Mouse (Mus musculus) liver, embryonic 11.5 days (tissue): ENCODE data around the gene Adgb. TPM values are rescaled to one million over a fixed set of nuclear protein-coding genes. Genes with fewer than 3 reads are reported as not detected.

Experiments
- ATAC-seq: fragments of 200-750 bp; cut with Nextera tagmentation; replicated peaks from 2 replicates; pipeline ENCODE4 v1.8.0; 2017; ENCODE audit warnings: moderate number of reproducible peaks, mild to moderate bottlenecking, moderate TSS enrichment, moderate library complexity; ENCODE audit not compliant: low FRiP score
- DNase-seq: peaks from one replicate; pipeline ENCODE4 v3.0.0-alpha.2; 2017; ENCODE audit warnings: low spot score
- H3K27ac ChIP-seq: fragments of 300-500 bp; sonication (generic); 2 replicates; pipeline ENCODE4 v1.5.1; 2014; ENCODE audit warnings: mild to moderate bottlenecking, low read depth, low read length, control low read depth
- H3K27me3 ChIP-seq: fragments of 300-500 bp; sonication (generic); replicated peaks from 2 replicates; pipeline ENCODE4 v1.6.1; 2014; ENCODE audit warnings: low read length, mixed read lengths; ENCODE audit not compliant: control insufficient read depth, insufficient read depth
- H3K36me3 ChIP-seq: fragments of 300-500 bp; sonication (generic); 2 replicates; pipeline ENCODE4 v1.6.1; 2014; ENCODE audit warnings: mild to moderate bottlenecking, low read length, moderate library complexity, mixed read lengths; ENCODE audit not compliant: control insufficient read depth, insufficient read depth
- H3K4me1 ChIP-seq: fragments of 300-500 bp; sonication (generic); replicated peaks from 2 replicates; pipeline ENCODE4 v1.6.1; 2014; ENCODE audit warnings: low read length, mixed read lengths; ENCODE audit not compliant: control insufficient read depth, insufficient read depth
- H3K4me2 ChIP-seq: fragments of 300-500 bp; sonication (generic); 2 replicates; pipeline ENCODE4 v1.6.1; 2014; ENCODE audit warnings: mild to moderate bottlenecking, control low read depth, moderate library complexity
- H3K4me3 ChIP-seq: fragments of 300-500 bp; sonication (generic); 2 replicates; pipeline ENCODE4 v1.5.1; 2014; ENCODE audit warnings: low read depth, low read length, control low read depth
- H3K9ac ChIP-seq: fragments of 300-500 bp; sonication (generic); 2 replicates; pipeline ENCODE4 v1.6.1; 2014; ENCODE audit warnings: low read depth, low read length, control low read depth
- H3K9me3 ChIP-seq: fragments of 300-500 bp; sonication (generic); 2 replicates; pipeline ENCODE4 v1.6.1; 2016; ENCODE audit warnings: low read length, inconsistent platforms, mixed read lengths; ENCODE audit not compliant: control insufficient read depth
- WGBS: fragments of 180-500 bp; shearing (Covaris S2); extraction: QIAGEN DNeasy Blood & Tissue Kit; methylation state at CpG from one replicate; pipeline ENCODE4 v1.1.7; 2014; 5-methylcytosine and 5-hydroxymethylcytosine counted together
- polyA plus RNA-seq: library from polyadenylated mRNA; unstranded; fragments of >200 nt; fragmentation: Nextera tagmentation; extraction: Ambion mirVana; gene quantifications from 2 replicates; pipeline ENCODE4 v1.2.1, GENCODE M21; 2014

The Adgb gene
- polyA plus RNA-seq, 1 experiment from 2014 or later: 0.67 TPM

GRCm38 (mm10) chr10:10395784-10396481 is 76.2 kb downstream of the Adgb start:
- Histone ChIP-seq H3K9me3 (no peaks in the 10 kb centered on the region), H3K27me3 (no peaks in the 10 kb centered on the region), H3K27ac (no peak overlapping the region), H3K4me1 (no peaks in the 10 kb centered on the region), H3K9ac (no peak overlapping the region), H3K4me2 (no peak overlapping the region), H3K4me3 (no peak overlapping the region), H3K36me3 (no peaks in the 10 kb centered on the region)
- DNase-seq (no peak), ATAC-seq (peak; percentile 56; the same call in 1 of the 2 replicates)
- 50% methylated on average over 4 of the region's 4 CpGs for WGBS

- WGBS: 60% methylated on average over 1 of the region's 1 CpGs
- H3K4me2 ChIP-seq: no peak overlapping the region
- H3K36me3 ChIP-seq: no peaks in the 10 kb centered on the region
- H3K27me3 ChIP-seq: no peaks in the 10 kb centered on the region
- no peak overlapping the region for H3K4me3 ChIP-seq
- no peak overlapping the region for H3K27ac ChIP-seq
- no peaks in the 10 kb centered on the region for H3K4me1 ChIP-seq
- no peak overlapping the region for H3K9ac ChIP-seq
- ATAC-seq (no peak), DNase-seq (no peak)
- H3K9me3 ChIP-seq: no peaks in the 10 kb centered on the region
Observed at GRCm38 (mm10) chr10:10374629-10375028, 97.5 kb downstream of the Adgb start.

- DNase-seq (no peak), ATAC-seq (no peak)
- no peak overlapping the region for H3K9ac ChIP-seq
- H3K27me3 ChIP-seq: no peaks in the 10 kb centered on the region
- no peaks in the 10 kb centered on the region for H3K36me3 ChIP-seq
- 53% methylated on average over 1 of the region's 1 CpGs for WGBS
- no peak overlapping the region for H3K27ac ChIP-seq
- H3K4me3 ChIP-seq: no peak overlapping the region
- no peaks in the 10 kb centered on the region for H3K9me3 ChIP-seq
- H3K4me2 ChIP-seq: no peak overlapping the region
- H3K4me1 ChIP-seq: no peaks in the 10 kb centered on the region
Observed at GRCm38 (mm10) chr10:10364025-10364424, 108.1 kb downstream of the Adgb start.

- H3K9ac ChIP-seq: no peak overlapping the region
- H3K9me3 ChIP-seq: no peaks in the 10 kb centered on the region
- no peak overlapping the region for H3K4me2 ChIP-seq
- DNase-seq (peak; percentile 32), ATAC-seq (peak; percentile 71)
- no peaks in the 10 kb centered on the region for H3K36me3 ChIP-seq
- no peak overlapping the region for H3K27ac ChIP-seq
- WGBS: 16% methylated on average over 3 of the region's 3 CpGs
- no peaks in the 10 kb centered on the region for H3K27me3 ChIP-seq
- no peak overlapping the region for H3K4me3 ChIP-seq
- H3K4me1 ChIP-seq: no peaks in the 10 kb centered on the region
Observed at GRCm38 (mm10) chr10:10355605-10356227, 116.4 kb downstream of the Adgb start.

GRCm38 (mm10) chr10:10352184-10352583 is 119.9 kb downstream of the Adgb start:
- Histone ChIP-seq H3K36me3 (no peaks in the 10 kb centered on the region), H3K4me2 (no peak overlapping the region), H3K9ac (no peak overlapping the region), H3K27me3 (no peaks in the 10 kb centered on the region), H3K4me1 (no peaks in the 10 kb centered on the region), H3K9me3 (no peaks in the 10 kb centered on the region), H3K27ac (no peak overlapping the region), H3K4me3 (no peak overlapping the region)
- DNase-seq (no peak), ATAC-seq (no peak)
- 81% methylated on average over 3 of the region's 3 CpGs for WGBS

GRCm38 (mm10) chr10:10350550-10350949 is 121.6 kb downstream of the Adgb start:
- Histone ChIP-seq H3K27me3 (no peaks in the 10 kb centered on the region), H3K4me3 (no peak overlapping the region), H3K4me2 (no peak overlapping the region), H3K4me1 (no peaks in the 10 kb centered on the region), H3K9ac (no peak overlapping the region), H3K9me3 (no peaks in the 10 kb centered on the region), H3K36me3 (no peaks in the 10 kb centered on the region), H3K27ac (no peak overlapping the region)
- no peak for DNase-seq
- ATAC-seq: no peak
- WGBS: 84% methylated on average over 3 of the region's 3 CpGs

- no peaks in the 10 kb centered on the region for H3K36me3 ChIP-seq
- no peak overlapping the region for H3K27ac ChIP-seq
- H3K9me3 ChIP-seq: no peaks in the 10 kb centered on the region
- WGBS: 84% methylated on average over 3 of the region's 3 CpGs
- H3K4me2 ChIP-seq: no peak overlapping the region
- H3K27me3 ChIP-seq: no peaks in the 10 kb centered on the region
- DNase-seq: no peak
- H3K9ac ChIP-seq: no peak overlapping the region
- no peak for ATAC-seq
- no peak overlapping the region for H3K4me3 ChIP-seq
- no peaks in the 10 kb centered on the region for H3K4me1 ChIP-seq
Observed at GRCm38 (mm10) chr10:10343930-10344329, 128.2 kb downstream of the Adgb start.

- H3K4me2 ChIP-seq: no peak overlapping the region
- H3K4me1 ChIP-seq: no peaks in the 10 kb centered on the region
- no peak overlapping the region for H3K4me3 ChIP-seq
- no peaks in the 10 kb centered on the region for H3K9me3 ChIP-seq
- WGBS: 75% methylated on average over 2 of the region's 2 CpGs
- H3K9ac ChIP-seq: no peak overlapping the region
- ATAC-seq (no peak), DNase-seq (no peak)
- no peak overlapping the region for H3K27ac ChIP-seq
- H3K27me3 ChIP-seq: no peaks in the 10 kb centered on the region
- H3K36me3 ChIP-seq: no peaks in the 10 kb centered on the region
Observed at GRCm38 (mm10) chr10:10325560-10325959, 146.6 kb downstream of the Adgb start.

- H3K9ac ChIP-seq: no peak overlapping the region
- no peaks in the 10 kb centered on the region for H3K9me3 ChIP-seq
- DNase-seq (no peak), ATAC-seq (no peak)
- WGBS: 69% methylated on average over 11 of the region's 11 CpGs
- no peak overlapping the region for H3K4me3 ChIP-seq
- H3K4me2 ChIP-seq: no peak overlapping the region
- no peak overlapping the region for H3K27ac ChIP-seq
- no peaks in the 10 kb centered on the region for H3K4me1 ChIP-seq
- no peaks in the 10 kb centered on the region for H3K27me3 ChIP-seq
- no peaks in the 10 kb centered on the region for H3K36me3 ChIP-seq
Observed at GRCm38 (mm10) chr10:10322961-10323360, 149.2 kb downstream of the Adgb start.
